Mouse (Mus musculus): ENCODE results near the gene Serinc3.
A peak's percentile ranks its signal among the peaks of the same experiment; 100 is the strongest.
"Not testable (repeated sequence)": the region's sequence is repeated elsewhere in the genome, so short reads cannot be mapped to it uniquely, and the experiment has no call there.

Serinc3 gene

DNA sequence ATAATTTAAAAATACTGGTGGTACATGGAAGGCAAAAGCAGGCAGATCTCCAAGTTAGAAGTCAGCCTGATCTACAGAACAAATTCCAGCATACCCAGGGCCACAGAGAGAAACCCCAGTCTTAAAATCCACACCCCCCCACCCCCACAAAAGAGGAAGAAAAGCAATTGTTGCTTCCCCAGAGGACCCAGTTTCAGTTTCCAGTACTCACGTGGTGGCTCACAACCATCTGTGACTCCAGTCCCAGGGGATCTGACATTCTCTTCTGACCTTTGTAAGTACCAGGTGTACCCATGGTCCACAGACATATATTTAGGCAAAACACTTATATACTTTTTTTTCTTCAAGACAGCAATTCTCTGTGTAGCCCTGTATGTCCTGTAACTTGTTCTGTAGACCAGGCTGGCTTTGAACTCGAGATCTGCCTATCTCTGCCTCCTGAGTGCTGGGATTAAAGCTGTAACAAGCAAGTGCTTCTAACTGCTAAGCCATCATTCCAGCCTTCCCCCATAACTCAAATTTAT, 17.8 kb upstream of the Serinc3 start:
- DNase-seq (ENCODE audit: low spot score in 2 of 2) = no peak

DNA sequence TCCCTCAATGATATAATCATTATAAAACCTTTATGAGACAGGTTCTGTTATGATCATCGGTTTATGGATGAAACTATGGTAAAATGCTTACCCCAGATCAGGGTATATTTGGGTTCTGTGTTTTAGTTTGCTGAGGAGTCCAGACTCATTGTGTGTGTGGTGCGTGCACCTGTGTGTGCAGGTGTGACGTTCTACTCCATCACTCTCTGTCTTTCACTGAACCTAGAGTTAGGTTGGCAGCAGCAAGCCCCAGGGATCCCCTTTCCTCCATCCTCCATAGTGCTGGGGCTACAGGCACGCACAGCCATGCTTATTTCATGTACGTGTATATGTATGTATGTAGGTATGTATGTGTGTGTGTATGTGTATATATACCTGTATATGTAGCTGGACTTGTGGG, 17.1 kb upstream of the Serinc3 start:
- DNase-seq (ENCODE audit: low spot score in 2 of 2) = no peak

DNA sequence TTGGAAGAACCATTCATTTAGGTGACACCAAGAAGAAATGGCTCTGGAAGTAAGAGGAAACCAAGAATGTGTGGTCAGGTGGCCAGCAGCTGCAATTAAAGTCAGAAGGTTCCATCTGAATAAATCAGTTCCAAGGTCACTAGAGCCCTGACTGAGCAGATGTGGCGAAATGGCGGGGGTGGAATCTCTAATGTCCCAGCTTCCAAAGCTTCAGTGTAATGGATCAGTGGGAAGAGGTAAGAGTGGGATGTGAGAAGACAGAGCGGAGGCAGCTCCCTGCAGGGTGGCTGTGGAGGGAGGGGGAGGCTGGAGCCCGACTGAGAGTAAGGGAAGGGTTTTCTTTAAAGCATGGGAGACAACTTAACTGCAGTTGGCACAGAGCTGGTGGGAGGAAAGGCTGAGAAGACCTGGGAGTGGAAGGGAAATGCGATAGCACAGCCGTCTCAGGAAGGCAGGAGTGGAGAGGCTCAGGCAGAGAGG, 16.5 kb upstream of the Serinc3 start:
- DNase-seq (ENCODE audit: low spot score in 2 of 2) = peak; percentile 67 to 76

DNA sequence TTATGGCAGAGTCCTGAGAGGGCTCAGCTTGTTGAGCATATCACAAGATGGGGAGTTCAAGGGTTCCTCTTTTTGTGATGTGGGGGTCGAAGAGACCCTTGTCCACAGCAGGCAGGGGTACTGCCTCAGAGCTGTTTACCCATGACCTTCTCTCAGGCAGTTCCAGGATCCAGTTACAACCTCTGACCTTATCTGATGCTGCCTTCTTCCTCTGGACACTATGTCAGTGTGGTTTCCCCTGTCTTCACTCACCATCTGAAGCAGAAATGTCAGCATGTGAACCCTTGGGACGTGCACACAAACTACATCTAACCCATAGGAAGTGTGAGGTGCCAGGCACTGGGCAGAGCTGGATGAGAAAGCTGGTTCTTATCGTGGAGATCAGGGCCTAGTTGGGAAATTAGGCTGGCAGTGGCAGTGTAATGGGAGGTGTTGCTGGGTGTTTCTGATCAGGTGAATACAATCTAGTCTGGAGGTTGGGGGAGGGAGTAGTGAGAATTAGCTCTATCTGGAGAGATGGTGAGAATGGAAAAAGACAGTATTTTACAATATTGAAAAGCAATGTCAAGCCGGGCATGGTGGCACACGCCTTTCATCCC, 15.3 kb upstream of the Serinc3 start:
- no peak for DNase-seq (ENCODE audit: low spot score in 2 of 2)

DNA sequence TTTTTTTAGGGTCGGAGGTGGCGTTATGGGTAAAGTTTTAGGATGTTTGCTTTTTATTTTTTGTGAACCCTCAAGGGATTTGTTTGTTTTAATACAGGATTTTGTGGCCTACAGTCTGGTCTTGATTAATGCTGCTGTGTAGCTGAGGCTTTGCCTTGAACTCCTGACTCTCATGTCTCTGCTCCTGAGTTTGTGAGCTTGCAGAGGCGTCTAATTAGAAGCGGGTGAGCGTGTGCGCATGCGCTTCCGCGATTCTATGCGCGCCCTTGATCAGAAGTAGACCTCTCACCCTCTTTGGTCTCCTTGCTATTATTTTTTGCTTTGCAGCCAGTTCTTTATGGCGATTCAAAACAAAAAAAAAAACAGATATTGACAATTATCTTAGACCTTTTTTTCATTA, 14.5 kb upstream of the Serinc3 start:
- no peak for DNase-seq (ENCODE audit: low spot score in 2 of 2)

DNA sequence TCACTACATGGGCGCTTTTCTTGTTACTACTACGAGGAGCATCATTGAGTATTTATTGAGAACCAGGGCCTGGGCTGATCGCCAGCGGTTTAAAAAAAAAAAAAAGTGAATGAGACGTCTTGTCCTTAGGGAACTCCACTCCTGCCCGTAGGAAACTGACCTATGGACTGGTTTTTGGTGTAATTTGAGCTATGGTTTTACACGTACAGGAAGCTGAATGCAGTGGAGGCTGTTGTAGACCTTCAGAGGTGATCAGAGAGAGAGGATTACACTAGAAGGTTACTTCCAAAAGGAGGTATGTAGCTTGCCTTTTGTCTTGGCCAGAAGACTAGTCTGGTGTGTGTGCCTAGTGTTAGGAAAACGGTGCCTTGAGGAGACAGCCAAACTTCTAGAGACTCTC, 14.0 kb upstream of the Serinc3 start:
- DNase-seq (ENCODE audit: low spot score in 2 of 2) = peak in 1 of 2 experiments; percentile 18

DNA sequence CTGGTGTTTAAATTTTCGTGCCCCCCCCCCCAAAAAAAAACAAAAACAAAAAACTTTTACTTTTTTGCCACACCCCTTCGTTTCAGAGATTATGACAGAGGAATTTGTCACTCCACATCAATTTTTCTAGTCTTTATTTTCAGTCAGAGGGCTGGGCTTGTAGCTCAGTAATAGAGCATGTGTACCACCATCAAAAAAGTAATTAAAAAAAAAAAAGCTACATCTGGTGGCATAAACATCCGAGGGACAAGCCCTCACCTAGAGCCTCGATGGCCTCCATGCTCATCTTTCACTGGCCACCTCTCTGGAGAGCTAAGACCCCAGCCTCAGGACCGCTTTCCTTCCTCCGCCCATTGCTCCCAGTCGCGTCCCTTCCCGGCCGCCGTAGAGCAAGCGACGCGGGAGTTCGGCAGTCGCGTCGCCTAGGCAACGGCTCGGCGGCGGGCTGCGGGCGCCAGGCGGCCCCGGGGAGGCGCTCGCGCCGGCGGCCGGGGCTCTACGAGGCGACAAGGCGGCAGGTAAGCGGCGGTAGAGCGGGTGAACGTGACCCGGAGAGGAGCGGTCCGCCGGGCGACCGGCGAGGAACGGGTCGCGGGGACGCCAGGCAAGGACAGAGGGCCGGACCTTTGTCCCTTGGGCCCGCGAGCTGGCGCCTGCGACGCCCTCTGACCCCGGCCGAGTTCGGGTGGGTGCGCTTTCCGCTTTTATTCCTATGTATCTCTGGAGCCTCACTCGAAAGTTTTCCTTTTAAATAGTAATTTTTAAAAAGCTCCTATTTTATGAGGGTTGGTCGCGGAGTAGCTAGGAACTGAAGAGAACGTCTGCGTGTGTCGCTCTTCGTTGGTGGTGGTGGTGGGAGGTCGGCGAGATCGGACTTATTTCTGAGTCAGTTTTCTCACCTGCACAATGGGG, 13.3 kb upstream of the Serinc3 start, which contains the start of gene Pkig:
Gene Pkig (plus strand): TSS at position 412 of the 912 bp plus-strand sequence.
- DNase-seq (ENCODE audit: low spot score in 2 of 2) = peak; percentile 85 to 86

DNA sequence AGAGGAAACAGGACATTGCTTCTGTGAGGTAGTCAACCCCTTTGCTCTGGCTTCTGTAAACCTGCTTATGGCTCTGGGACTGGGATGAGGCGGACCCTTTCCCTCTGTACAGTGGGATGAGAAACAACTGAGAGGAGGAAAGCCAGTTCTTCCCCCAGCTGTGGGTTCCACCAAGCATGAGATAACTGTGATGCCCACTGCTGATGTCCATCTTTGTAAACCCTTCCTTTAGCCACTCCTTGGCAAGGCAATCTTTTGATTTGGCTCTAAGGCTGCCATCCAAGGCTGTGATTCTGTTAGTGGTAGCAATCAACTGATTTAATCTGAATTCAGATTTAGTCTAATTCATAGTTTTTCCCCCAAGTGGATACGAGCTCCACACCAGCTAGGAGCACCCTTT, 12.6 kb upstream of the Serinc3 start:
- DNase-seq (ENCODE audit: low spot score in 2 of 2) = no peak

DNA sequence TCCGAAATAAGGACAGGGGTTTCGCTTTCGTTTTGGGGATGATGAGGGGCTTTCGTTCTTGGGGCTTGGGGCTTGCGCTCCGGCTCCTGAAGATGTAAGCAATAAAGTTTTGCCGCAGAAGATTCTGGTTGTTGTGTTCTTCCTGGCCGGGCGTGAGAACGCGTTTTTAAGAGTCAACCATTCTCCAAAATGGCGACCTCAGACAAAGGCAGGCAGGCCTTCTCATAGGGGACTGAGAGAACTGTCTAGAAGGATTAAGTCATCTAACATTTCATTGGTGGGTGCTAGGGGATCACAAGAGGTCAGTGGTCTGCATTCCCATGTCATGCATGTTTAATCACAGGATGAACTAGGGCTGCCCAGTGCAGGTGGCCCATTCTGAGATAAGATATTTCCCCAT, 10.8 kb upstream of the Serinc3 start:
- not testable (repeated sequence) for DNase-seq (ENCODE audit: low spot score in 2 of 2)

DNA sequence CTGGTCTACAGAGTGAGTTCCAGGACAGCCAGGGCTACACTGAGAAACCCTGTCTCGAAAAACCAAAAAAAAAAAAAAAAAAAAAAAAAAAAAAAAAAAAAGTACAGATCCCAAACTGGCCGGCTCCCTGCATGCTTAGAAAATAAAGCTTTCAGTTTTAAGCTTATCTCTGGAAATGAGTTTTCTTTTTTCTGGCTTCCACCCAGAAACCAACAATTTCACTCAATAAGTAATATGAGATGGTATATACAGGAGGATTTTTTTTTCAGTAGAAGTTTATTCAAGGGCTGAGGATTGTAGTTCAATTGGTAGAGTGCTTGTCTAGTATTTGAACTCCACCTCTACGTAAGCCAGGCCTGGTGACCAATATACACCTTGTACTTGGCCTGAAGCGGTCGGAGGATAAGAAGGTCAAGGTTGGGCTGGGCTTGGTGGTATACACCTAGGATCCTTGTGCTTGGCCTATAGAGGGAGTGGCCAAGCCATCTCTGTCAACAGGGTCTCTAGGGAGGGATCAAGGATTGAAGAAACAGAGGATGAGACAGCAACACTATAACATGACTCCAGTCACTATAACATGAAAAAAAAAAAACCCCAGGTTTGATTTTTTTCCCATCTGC, 1.6 kb upstream of the Serinc3 start:
- DNase-seq (ENCODE audit: low spot score in 2 of 2) = no peak

DNA sequence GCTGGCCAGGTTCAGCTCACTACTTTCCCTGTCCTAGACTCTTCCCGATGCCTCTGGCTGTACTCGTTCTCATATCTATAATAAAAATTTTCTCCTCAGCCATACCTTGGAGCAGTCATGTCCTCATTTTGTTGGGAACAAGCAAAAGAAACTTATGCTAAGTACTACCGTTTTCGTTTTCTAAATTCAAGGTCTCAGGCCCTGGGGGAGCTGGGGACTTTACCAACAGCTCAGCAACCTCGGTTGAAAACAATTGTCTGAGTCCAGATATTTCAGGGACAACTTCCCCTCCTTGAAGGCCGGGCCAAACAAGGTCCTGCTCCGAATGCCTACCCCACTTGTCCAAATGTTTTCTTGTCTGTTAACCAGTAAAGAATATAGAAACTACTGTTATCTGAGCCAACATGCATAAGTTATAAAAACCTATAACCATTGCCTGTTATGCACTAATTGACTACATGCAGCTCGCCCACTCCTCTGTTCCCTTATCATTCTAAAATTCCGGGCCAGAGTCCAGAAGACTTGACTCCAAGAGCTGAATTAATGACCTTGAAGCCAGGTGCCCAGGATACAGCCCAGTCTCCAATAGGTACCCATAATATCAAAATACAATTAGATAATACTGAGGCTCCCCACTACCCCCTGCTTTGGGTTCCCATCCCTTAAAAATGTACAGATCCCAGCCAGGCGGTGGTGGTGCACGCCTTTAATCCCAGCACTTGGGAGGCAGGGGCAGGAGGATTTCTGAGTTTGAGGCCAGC, 949 bp upstream of the Serinc3 start:
- DNase-seq (ENCODE audit: low spot score in 2 of 2) = no peak

DNA sequence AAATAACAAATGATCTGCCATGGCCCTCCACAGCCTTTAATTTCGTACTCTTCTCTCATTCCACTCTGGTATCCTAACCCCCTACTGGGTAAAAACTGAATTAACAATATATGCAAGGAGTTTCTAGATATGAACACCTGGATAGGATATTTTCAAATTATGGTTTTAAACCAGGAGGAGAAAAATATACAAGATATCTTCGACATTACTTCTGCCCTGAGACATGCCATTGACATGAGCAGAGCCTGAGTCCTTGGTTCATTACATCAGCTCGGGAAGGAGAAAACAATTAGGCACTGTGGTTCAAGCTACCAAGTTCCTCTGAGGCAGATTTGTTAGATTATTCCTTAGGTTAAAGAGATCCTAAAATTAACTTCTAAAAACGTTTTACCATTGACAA, 884 bp downstream of the Serinc3 start:
- no peak for DNase-seq (ENCODE audit: low spot score in 2 of 2)

DNA sequence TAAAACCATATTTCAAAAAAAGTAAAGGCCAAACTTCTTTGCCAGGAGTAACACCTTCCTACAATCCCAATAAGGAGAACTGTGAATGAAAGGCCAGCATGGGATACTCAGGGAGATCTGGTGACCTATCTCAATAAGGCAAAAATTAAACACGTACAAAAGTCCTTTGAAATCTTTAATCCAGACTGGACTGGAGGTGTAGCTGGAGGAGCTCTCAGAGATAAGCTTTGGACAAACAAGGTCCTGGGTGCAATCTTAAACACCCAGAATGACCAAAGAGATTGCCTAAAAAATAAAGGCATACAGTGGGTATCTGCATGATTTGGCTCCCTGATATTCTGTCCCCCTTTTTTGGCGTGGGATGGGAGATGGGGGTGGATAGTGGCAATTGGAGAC, 1.4 kb downstream of the Serinc3 start:
- no peak for DNase-seq (ENCODE audit: low spot score in 2 of 2)

DNA sequence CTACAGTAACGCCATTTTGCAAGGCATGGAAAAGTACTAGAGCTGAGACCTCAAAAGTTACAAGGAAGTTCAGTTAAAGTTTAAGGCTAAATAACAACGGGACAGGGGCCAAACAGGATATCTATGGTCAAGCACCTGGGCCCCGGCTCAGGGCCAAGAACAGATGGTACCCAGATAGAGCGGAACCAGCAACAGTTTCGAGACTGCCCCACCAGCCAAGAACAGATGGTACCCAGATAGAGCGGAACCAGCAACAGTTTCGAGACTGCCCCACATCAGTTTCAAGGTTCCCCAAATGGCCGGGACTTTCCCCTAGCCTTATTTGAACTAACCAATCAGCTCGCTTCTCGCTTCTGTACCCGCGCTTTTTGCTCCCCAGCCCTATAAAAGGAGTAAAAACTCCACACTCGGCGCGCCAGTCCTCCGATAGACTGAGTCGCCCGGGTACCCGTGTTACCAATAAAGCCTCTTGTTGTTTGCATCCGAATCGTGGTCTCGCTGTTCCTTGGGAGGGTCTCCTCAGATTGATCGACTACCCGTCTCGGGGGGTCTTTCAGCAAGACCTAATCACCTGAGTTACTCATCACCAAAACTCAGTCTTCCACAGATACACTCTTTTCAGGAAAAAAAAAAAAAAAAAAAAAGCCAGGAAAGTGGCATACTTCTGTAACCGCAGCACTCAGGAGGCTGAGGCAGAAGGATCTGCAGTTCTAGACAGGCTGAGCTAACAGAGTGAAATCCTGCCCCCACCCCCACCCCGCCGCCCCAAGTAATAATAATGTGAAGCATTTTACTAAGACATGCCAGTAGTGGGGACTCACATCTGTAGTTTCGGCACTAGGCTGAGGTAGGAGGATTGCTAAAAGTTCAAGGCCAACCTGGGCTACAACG, 2.0 kb downstream of the Serinc3 start:
- DNase-seq (ENCODE audit: low spot score in 2 of 2) = no peak

DNA sequence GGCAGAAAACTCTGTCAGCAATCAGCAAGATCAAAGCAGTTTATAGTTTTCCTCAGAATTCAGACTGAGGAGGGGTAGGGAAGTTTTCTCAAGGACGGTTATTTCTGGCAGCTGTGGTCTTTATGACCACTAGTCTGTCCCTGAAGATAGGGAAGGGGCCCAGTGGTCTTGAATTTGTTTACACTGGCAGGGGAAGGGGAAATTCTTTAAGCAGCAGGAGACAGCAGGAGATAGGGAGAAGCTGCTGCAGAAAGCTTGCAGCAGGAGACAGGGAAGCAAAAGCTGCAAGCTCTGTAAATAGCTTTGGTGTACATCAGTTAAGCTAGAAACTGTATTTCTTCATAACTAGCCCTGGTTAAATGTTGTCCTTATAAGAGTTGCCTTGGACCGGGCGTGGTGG, 3.2 kb downstream of the Serinc3 start:
- DNase-seq (ENCODE audit: low spot score in 2 of 2) = no peak

DNA sequence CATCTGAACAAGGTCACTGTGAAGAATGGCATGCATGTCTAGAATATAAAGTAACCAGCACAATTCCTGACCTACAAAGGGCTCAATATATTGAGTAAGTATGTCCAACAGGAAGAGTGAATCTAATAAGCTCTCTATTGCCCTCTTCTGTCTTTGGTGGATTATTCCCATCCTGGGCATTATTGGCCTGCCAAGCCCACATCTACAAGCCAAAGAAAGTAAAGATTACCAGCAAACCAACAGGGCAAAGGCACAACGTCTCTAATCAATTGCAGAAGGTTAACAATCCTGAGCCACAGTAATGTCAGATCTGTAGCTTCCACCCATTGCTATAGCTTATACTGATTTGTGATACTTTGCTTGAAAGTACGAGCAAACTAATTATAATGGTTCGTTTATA, 4.4 kb downstream of the Serinc3 start:
- DNase-seq (ENCODE audit: low spot score in 2 of 2) = no peak

DNA sequence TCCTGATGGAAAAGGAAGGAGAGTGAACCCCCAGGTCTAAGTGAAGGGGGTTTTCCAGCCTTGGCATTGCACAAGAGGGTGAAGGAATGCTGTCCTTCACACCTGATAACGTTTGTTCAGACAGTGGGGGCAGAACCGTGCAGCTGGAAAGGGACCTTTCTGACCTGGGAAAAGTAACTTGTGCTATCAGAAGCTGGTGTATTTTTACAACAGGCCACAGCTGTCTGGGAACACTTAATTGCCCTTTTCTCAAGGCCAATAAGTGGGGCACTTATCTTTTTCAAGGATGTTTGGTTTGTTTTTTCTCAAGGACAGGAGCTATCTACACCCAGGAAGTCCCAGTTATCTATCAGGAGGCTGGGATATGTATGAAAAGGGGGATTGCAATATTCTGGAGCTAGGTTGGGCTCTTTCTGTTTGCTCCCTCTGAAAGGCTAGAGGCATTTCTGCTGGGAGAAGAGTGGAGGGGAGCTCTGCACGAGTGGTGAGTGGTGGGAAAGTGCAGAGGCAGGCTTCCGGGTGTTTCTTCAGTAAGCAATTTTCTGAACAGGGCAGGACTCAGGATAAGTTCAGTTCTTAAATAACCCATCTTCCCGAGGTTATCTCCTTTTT, 7.2 kb downstream of the Serinc3 start:
- no peak for DNase-seq (ENCODE audit: low spot score in 2 of 2)

DNA sequence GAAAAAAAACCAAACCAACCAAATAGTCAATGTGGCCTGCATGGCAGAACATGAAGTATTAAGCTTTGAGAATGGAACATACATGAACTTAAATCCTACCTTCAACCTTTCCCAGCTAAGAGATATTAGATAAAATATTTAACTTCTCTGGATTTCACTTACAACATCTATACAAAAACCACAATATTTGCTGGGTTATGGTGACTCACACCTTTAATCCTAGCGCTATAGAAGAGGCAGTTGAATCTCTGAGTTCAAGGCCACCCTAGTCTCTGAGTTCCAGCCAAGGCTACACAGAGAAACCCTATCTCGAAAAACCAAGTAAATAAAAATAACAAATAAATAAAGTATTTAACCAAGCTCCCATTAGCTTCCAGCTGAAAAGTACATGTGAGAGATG, 8.9 kb downstream of the Serinc3 start:
- DNase-seq (ENCODE audit: low spot score in 2 of 2) = no peak

DNA sequence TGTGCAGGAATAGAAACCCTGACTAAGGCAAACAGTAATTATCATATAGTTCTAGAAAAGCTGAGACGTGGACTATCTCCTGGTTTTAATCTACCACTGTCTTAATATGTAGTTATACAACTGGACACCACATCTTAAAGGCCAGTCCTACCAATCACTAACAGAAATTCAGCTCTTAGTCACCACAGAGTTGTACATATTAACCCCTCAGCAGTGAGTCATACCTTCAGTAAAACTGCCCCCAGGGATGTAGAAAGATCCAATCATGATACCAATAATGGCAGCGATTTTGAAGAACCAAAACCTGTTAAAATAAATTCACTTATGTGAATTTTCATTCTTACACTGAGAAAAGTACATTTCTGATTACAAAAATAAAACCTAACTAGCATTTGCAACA, 10.7 kb downstream of the Serinc3 start:
- no peak for DNase-seq (ENCODE audit: low spot score in 2 of 2)

DNA sequence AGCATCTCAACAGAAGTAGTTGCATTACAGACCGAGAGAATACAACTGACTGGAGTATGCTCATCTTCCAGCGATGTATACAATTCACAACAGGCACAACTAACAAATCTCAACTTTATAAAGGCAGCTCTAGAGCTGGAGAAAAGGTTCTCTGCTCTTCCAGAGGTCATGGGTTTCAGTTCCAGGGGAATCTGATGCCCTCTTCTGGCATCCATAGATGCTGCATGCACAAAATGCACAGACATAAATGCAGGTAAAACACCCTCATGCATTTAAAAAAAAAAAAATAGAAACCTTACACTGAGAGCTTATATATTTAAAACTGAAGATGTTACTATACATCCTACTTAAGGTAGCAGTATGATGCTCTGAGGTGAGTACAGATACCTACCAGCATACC, 13.2 kb downstream of the Serinc3 start:
- no peak for DNase-seq (ENCODE audit: low spot score in 2 of 2)

All from frontal cortex, postnatal 36 days (tissue).